Mouse (Mus musculus): ENCODE results near the gene Ifi27l2a.

GRCm38 (mm10) chr12:103477461-103478015 lies 34.1 kb upstream of the Ifi27l2a start:
- no peak for TF ChIP-seq POLR2AphosphoS2 (IDR thresholded peaks at IDR 0.05; ENCODE audit: insufficient read length, low read depth)
- no peak for TF ChIP-seq USF1 (IDR thresholded peaks at IDR 0.05; ENCODE audit: low read depth)
- TF ChIP-seq POLR2A (IDR thresholded peaks at IDR 0.05; ENCODE audit: insufficient read length, low read depth), result no peak
- TF ChIP-seq MAX (IDR thresholded peaks at IDR 0.05; ENCODE audit: low read depth), result no peak

Data from myocyte (in vitro differentiated cells).